Mouse (Mus musculus) central nervous system, embryonic 14 days (tissue): ENCODE measurements around the gene Dusp15. TPM values are rescaled to one million over a fixed set of nuclear protein-coding genes. Genes with fewer than 3 reads are reported as not detected.

Source experiments
- polyA plus RNA-seq: library from polyadenylated mRNA; depleted of rRNA; stranded (reverse); fragments of >200 nt; gene quantifications from 2 replicates; pipeline ENCODE4 v1.2.3, GENCODE M21; 2012; rRNA removed

Dusp15 gene
- 19.2 and 19.9 TPM in 2 replicates for polyA plus RNA-seq

DNA sequence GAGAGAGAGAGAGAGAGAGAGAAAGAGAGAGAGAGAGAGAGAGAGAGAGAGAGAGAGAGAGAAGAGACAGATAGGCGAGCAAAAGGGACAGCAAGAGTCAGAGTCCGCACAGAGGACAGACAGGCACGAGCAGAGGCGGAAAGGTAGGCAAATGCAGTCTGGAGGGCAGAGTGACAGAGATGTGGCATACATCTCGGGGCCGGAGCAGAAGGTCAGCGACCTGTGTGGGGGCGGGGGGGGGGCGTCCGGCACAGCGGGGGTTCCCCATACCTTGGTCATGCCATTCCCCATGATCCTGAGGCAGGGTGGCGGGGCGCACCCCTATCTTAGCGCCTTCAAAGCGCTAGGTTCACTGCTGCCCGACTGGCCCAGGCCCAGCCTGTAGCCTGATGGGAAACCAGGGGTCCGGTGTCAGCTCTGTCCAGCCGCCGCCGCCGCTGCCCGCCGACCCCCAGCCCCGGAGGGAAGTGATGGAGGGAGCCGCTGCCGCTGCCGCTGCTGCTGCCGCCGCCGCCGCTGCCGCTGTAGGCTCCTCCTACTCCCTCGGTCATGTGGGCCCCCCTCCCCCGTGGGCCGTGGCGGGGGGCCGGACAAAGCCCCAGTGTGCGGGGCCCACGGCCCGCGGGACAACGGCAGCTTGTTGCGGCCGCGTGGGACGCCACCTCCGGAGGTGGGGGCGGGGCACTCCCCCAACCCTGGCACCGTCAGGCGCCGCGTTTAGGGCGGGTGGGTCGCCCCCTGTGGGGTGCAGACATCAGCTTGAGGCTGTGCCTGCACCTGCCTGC lies at the start of gene Dusp15:
Gene Dusp15 (minus strand): TSS at position 634 of the 785 bp plus-strand sequence.

GRCm38 (mm10) chr2:152962091-152962793 lies 10.7 kb upstream of the Dusp15 start, which contains the start of gene Ttll9:
Gene Ttll9, plus strand, starts transcription at chr2:152962485.

DNA sequence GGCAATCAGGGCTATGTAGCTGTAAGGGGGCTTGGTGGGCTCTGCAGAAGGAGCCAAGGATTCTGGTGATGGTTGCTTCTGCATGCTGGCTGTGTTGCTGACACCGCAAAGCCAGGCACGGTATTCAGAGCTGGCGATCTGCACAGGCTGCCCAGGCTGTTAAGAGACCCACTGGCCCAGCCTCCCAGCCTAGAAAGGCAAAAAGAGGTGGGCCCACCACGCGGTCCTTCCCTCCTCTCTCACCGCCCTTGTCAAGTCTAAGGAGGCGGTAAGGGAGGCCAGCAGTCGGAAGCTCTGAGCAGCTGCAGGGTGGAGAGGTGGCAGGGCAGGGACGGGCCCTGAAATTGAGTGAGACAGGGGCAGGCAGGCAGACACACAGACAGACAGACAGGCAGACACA lies 18.4 kb downstream of the Dusp15 start, which contains the start of gene Foxs1:
Gene Foxs1 (minus strand): TSS at position 161 of the 400 bp plus-strand sequence.

GRCm38 (mm10) chr2:152911031-152911430 lies 40.5 kb downstream of the Dusp15 start, which contains the start of gene Mylk2:
Gene Mylk2, plus strand, starts transcription at chr2:152911352.

Other genes with a start within 250 kb of the Dusp15 start
- gene Id1, start 215.4 kb downstream of the Dusp15 start, polyA plus RNA-seq, result 133 and 168 TPM in 2 replicates
- 3.8 and 5.3 TPM in 2 replicates for gene Cox4i2, start 197.5 kb downstream of the Dusp15 start, polyA plus RNA-seq
- 93.5 and 103 TPM in 2 replicates for gene Bcl2l1, start 120.0 kb downstream of the Dusp15 start, polyA plus RNA-seq
- 31.7 and 43.4 TPM in 2 replicates for gene Tpx2, start 103.7 kb downstream of the Dusp15 start, polyA plus RNA-seq
- 0.13 TPM in 1 of 2 replicates, not detected in the other for gene Mylk2, start 40.3 kb downstream of the Dusp15 start, polyA plus RNA-seq
- 3.0 and 3.1 TPM in 2 replicates for gene Foxs1, start 18.5 kb downstream of the Dusp15 start, polyA plus RNA-seq
- gene Ttll9, start 10.8 kb upstream of the Dusp15 start, polyA plus RNA-seq, result 4.9 and 5.0 TPM in 2 replicates
- 134 and 148 TPM in 2 replicates for gene Pdrg1, start 63.7 kb upstream of the Dusp15 start, polyA plus RNA-seq
- gene Xkr7, start 80.2 kb upstream of the Dusp15 start, polyA plus RNA-seq, result 9.0 and 10.0 TPM in 2 replicates
- 8.8 and 9.1 TPM in 2 replicates for gene Ccm2l, start 114.3 kb upstream of the Dusp15 start, polyA plus RNA-seq
- gene Hck, start 156.8 kb upstream of the Dusp15 start, polyA plus RNA-seq, result 2.2 and 3.8 TPM in 2 replicates
- gene Tm9sf4, start 209.6 kb upstream of the Dusp15 start, polyA plus RNA-seq, result 56.4 and 64.6 TPM in 2 replicates